Mouse (Mus musculus): ENCODE data around the gene Gal.

- TF ChIP-seq EP300 (IDR thresholded peaks at IDR 0.05; ENCODE audit: low read length): no peak
- TF ChIP-seq POLR2A (IDR thresholded peaks at IDR 0.05; ENCODE audit: low read depth, low read length): no peak
- TF ChIP-seq E2F4 (IDR thresholded peaks at IDR 0.05; ENCODE audit: insufficient replicate concordance, low read depth, low read length): no peak
- TF ChIP-seq KAT2A (IDR thresholded peaks at IDR 0.05; ENCODE audit: insufficient replicate concordance, low read length): no peak
- no peak for TF ChIP-seq ETS1 (conservative IDR thresholded peaks at IDR 0.05; ENCODE audit: low read depth, low read length)
- no peak for TF ChIP-seq USF2 (conservative IDR thresholded peaks at IDR 0.05; ENCODE audit: low read depth, low read length)
- no peak for TF ChIP-seq CHD2 (IDR thresholded peaks at IDR 0.05; ENCODE audit: low read length)
- TF ChIP-seq HCFC1 (IDR thresholded peaks at IDR 0.05; ENCODE audit: low read depth, low read length): no peak
- TF ChIP-seq CTCF (conservative IDR thresholded peaks at IDR 0.05 in 1 of 2, IDR thresholded peaks at IDR 0.05 in 1 of 2; ENCODE audit: low read depth in 2 of 2, low read length in 2 of 2): no peak
- TF ChIP-seq USF1 (IDR thresholded peaks at IDR 0.05; ENCODE audit: low read depth, low read length): no peak
- no peak for TF ChIP-seq MXI1 (IDR thresholded peaks at IDR 0.05; ENCODE audit: low read depth, low read length)
- no peak for TF ChIP-seq MAZ (IDR thresholded peaks at IDR 0.05; ENCODE audit: low read depth, low read length)
- no peak for TF ChIP-seq RCOR1 (conservative IDR thresholded peaks at IDR 0.05; ENCODE audit: low read depth, low read length)
Measured at GRCm38 (mm10) chr19:3378614-3379013, 35.7 kb downstream of the Gal start.

All from CH12.LX (cell line).